Comparison of ENCODE assay signal across 25 mouse cellular contexts in the genomic region with DNA sequence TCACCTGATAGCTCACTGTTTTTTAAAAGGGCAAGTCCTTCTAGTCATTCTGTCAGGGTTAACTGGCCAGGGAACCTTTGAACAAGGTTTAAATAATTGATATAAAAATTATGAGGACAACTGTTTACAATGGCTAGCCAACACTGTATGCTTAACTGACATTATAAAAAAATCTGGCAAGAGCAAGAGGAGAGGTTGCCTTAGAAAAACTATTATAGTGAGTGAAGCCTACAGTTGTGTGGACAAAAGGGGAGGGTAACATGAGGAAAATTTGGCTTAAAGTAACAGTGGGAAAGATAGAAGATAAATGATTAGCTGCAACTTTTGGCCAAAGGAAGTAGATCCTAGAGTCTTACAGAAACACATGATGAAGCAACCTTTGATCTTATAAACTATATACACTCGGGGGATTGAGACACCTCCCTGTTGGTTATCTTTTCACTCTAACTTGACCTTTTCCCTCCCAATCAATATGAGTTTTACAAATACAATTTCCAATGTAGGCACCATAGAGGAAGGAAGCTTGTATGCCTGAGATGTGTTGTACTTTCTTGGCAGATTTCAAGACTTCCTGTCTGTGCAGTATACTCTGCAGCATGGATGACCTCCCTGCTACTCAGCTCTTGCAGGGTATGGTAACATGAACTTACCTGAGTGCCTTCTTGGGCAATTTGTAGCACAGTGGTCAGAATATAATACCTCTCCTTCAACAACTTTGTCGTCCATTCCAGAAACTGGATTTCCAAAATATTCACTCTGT.
"Had no signal": no experiment of that assay in that cellular context is flagged by ENCODE, and none has a peak within 500 bp of the region (broad histone marks: within the 10 kb centered on the region; RNA-seq: fewer than 3 reads in every experiment).

No protein-coding gene starts in this region.

- H3K36me3 ChIP-seq: forebrain, embryonic 15.5 days; heart, embryonic 10.5 days; heart, embryonic 12.5 days; hindbrain, embryonic 10.5 days; hindbrain, embryonic 12.5 days; hindbrain, embryonic 15.5 days; kidney, embryonic 15.5 days; limb, embryonic 13.5 days; limb, embryonic 15.5 days; liver, embryonic 12.5 days had no signal

- H3K9ac ChIP-seq: forebrain, embryonic 15.5 days; forebrain, postnatal 0 days; heart, embryonic 12.5 days; hindbrain, embryonic 12.5 days; hindbrain, embryonic 15.5 days; kidney, embryonic 15.5 days; limb, embryonic 13.5 days; limb, embryonic 15.5 days; liver, embryonic 12.5 days had no signal

- H3K4me3 ChIP-seq: forebrain, embryonic 15.5 days; heart, embryonic 10.5 days; heart, embryonic 12.5 days; hindbrain, embryonic 10.5 days; hindbrain, embryonic 12.5 days; hindbrain, embryonic 15.5 days; kidney, embryonic 15.5 days; limb, embryonic 13.5 days; limb, embryonic 15.5 days; liver, embryonic 12.5 days had no signal

- H3K9me3 ChIP-seq: forebrain, embryonic 15.5 days; heart, embryonic 10.5 days; heart, embryonic 12.5 days; hindbrain, embryonic 10.5 days; hindbrain, embryonic 12.5 days; hindbrain, embryonic 15.5 days; kidney, embryonic 15.5 days; limb, embryonic 13.5 days; limb, embryonic 15.5 days; liver, embryonic 12.5 days had no signal

- H3K27ac ChIP-seq: forebrain, embryonic 15.5 days; heart, embryonic 10.5 days; hindbrain, embryonic 10.5 days; hindbrain, embryonic 12.5 days; hindbrain, embryonic 15.5 days; kidney, embryonic 15.5 days; kidney, postnatal 0 days; limb, embryonic 13.5 days; limb, embryonic 15.5 days; liver, embryonic 12.5 days had no signal

- H3K4me2 ChIP-seq: forebrain, embryonic 15.5 days; heart, embryonic 12.5 days; hindbrain, embryonic 12.5 days; hindbrain, embryonic 15.5 days; kidney, embryonic 15.5 days; limb, embryonic 13.5 days; limb, embryonic 15.5 days; liver, embryonic 12.5 days had no signal

- H3K27me3 ChIP-seq: forebrain, embryonic 15.5 days; heart, embryonic 12.5 days; hindbrain, embryonic 12.5 days; hindbrain, embryonic 15.5 days; kidney, embryonic 15.5 days; limb, embryonic 13.5 days; limb, embryonic 15.5 days; liver, embryonic 12.5 days had no signal

- H3K4me1 ChIP-seq: forebrain, embryonic 15.5 days; heart, embryonic 10.5 days; heart, embryonic 12.5 days; hindbrain, embryonic 10.5 days; hindbrain, embryonic 12.5 days; hindbrain, embryonic 15.5 days; kidney, embryonic 15.5 days; limb, embryonic 13.5 days; limb, embryonic 15.5 days; liver, embryonic 12.5 days had no signal

- DNase-seq: forebrain, postnatal 0 days; gastrocnemius, postnatal 14 days; heart, adult 18-20 months; heart, postnatal 10 days; heart, postnatal 4 days; kidney, adult 11 months; kidney, adult 2 months; kidney, adult 9 months; kidney, postnatal 14 days; kidney, postnatal 36 days; layer of hippocampus, adult 9-11 months; layer of hippocampus, postnatal 36 days; left cerebral cortex, postnatal 4 days had no signal

- ATAC-seq: forebrain, embryonic 15.5 days; forebrain, postnatal 0 days; inflammation-experienced regulatory T-cells, adult 6 months; liver, embryonic 12.5 days had no signal
